Mouse (Mus musculus): ENCODE measurements around the gene Rmnd5b. TPM values are rescaled to one million over a fixed set of nuclear protein-coding genes. Genes with fewer than 3 reads are reported as not detected.
A peak's percentile ranks its signal among the peaks of the same experiment; 100 is the strongest.

Gene Rmnd5b
- polyA plus RNA-seq, 1 experiment: 46.6 TPM

GRCm38 (mm10) chr11:51605602-51606446 lies 29.9 kb downstream of the Rmnd5b start:
- WGBS: under 1% methylated on average over 76 of the region's 81 CpGs
- H3K4me1 ChIP-seq (ENCODE audit: control insufficient read depth, insufficient read depth, low read length): peaks cover 3% of the 10 kb centered on the region; the same call in 1 of the 2 replicates
- TF ChIP-seq POLR2A (IDR thresholded peaks at IDR 0.05; ENCODE audit: low read depth, low read length): peak; percentile 25
- no peak for TF ChIP-seq CTCF (conservative IDR thresholded peaks at IDR 0.05; ENCODE audit: insufficient read depth, insufficient read length, low read depth, low read length)

GRCm38 (mm10) chr11:51602253-51602652 lies 33.4 kb downstream of the Rmnd5b start:
- WGBS: 81% methylated on average over 3 of the region's 3 CpGs

More at GRCm38 (mm10) chr11:51605602-51606446, 29.9 kb downstream of the Rmnd5b start:
- Histone ChIP-seq H3K27ac (ENCODE audit: insufficient read depth, low read depth, low read length) (peak overlapping the region; percentile 74), H3K4me3 (ENCODE audit: insufficient read depth, low read depth, low read length) (peak overlapping the region; percentile 71), H3K36me3 (ENCODE audit: control insufficient read depth, insufficient read depth, low read length) (peaks cover 15% of the 10 kb centered on the region; the same call in 1 of the 2 replicates), H3K27me3 (replicated peaks; ENCODE audit: control insufficient read depth, insufficient read depth, low read length) (no peaks in the 10 kb centered on the region)
- peak; percentile 97 for DNase-seq

GRCm38 (mm10) chr11:51597553-51597952 lies 38.1 kb downstream of the Rmnd5b start:
- Histone ChIP-seq H3K27me3 (replicated peaks; ENCODE audit: control insufficient read depth, insufficient read depth, low read length) (no peaks in the 10 kb centered on the region), H3K4me3 (ENCODE audit: insufficient read depth, low read depth, low read length) (no peak overlapping the region), H3K27ac (ENCODE audit: insufficient read depth, low read depth, low read length) (no peak overlapping the region), H3K36me3 (ENCODE audit: control insufficient read depth, insufficient read depth, low read length) (peaks cover 23% of the 10 kb centered on the region), H3K4me1 (ENCODE audit: control insufficient read depth, insufficient read depth, low read length) (no peaks in the 10 kb centered on the region)
- 69% methylated on average over 2 of the region's 2 CpGs for WGBS
- DNase-seq: no peak
- TF ChIP-seq POLR2A (IDR thresholded peaks at IDR 0.05; ENCODE audit: low read depth, low read length) (no peak), CTCF (conservative IDR thresholded peaks at IDR 0.05; ENCODE audit: insufficient read depth, insufficient read length, low read depth, low read length) (no peak)

More at GRCm38 (mm10) chr11:51602253-51602652, 33.4 kb downstream of the Rmnd5b start:
- Histone ChIP-seq H3K4me3 (ENCODE audit: insufficient read depth, low read depth, low read length) (no peak overlapping the region), H3K27ac (ENCODE audit: insufficient read depth, low read depth, low read length) (no peak overlapping the region), H3K36me3 (ENCODE audit: control insufficient read depth, insufficient read depth, low read length) (peaks cover 28% of the 10 kb centered on the region), H3K27me3 (replicated peaks; ENCODE audit: control insufficient read depth, insufficient read depth, low read length) (no peaks in the 10 kb centered on the region), H3K4me1 (ENCODE audit: control insufficient read depth, insufficient read depth, low read length) (peaks cover 3% of the 10 kb centered on the region; the same call in 1 of the 2 replicates)
- TF ChIP-seq CTCF (conservative IDR thresholded peaks at IDR 0.05; ENCODE audit: insufficient read depth, insufficient read length, low read depth, low read length): no peak
- TF ChIP-seq POLR2A (IDR thresholded peaks at IDR 0.05; ENCODE audit: low read depth, low read length): no peak
- DNase-seq: no peak

GRCm38 (mm10) chr11:51595459-51596083 lies 40.1 kb downstream of the Rmnd5b start:
- WGBS: 57% methylated on average over 1 of the region's 1 CpGs

GRCm38 (mm10) chr11:51594715-51595350 lies 40.9 kb downstream of the Rmnd5b start:
- Histone ChIP-seq H3K27me3 (replicated peaks; ENCODE audit: control insufficient read depth, insufficient read depth, low read length) (no peaks in the 10 kb centered on the region), H3K4me3 (ENCODE audit: insufficient read depth, low read depth, low read length) (no peak overlapping the region), H3K4me1 (ENCODE audit: control insufficient read depth, insufficient read depth, low read length) (peaks cover 3% of the 10 kb centered on the region; the same call in 1 of the 2 replicates), H3K36me3 (ENCODE audit: control insufficient read depth, insufficient read depth, low read length) (peaks cover 17% of the 10 kb centered on the region), H3K27ac (ENCODE audit: insufficient read depth, low read depth, low read length) (no peak overlapping the region)
- no peak for DNase-seq
- WGBS: 49% methylated on average over 3 of the region's 3 CpGs
- no peak for TF ChIP-seq CTCF (conservative IDR thresholded peaks at IDR 0.05; ENCODE audit: insufficient read depth, insufficient read length, low read depth, low read length)
- no peak for TF ChIP-seq POLR2A (IDR thresholded peaks at IDR 0.05; ENCODE audit: low read depth, low read length)

More at GRCm38 (mm10) chr11:51595459-51596083, 40.1 kb downstream of the Rmnd5b start:
- Histone ChIP-seq H3K4me1 (ENCODE audit: control insufficient read depth, insufficient read depth, low read length) (peaks cover 3% of the 10 kb centered on the region; the same call in 1 of the 2 replicates), H3K4me3 (ENCODE audit: insufficient read depth, low read depth, low read length) (no peak overlapping the region), H3K36me3 (ENCODE audit: control insufficient read depth, insufficient read depth, low read length) (peaks cover 19% of the 10 kb centered on the region), H3K27me3 (replicated peaks; ENCODE audit: control insufficient read depth, insufficient read depth, low read length) (no peaks in the 10 kb centered on the region), H3K27ac (ENCODE audit: insufficient read depth, low read depth, low read length) (no peak overlapping the region)
- TF ChIP-seq POLR2A (IDR thresholded peaks at IDR 0.05; ENCODE audit: low read depth, low read length) (no peak), CTCF (conservative IDR thresholded peaks at IDR 0.05; ENCODE audit: insufficient read depth, insufficient read length, low read depth, low read length) (no peak)
- no peak for DNase-seq

GRCm38 (mm10) chr11:51593849-51594248 lies 41.8 kb downstream of the Rmnd5b start:
- Histone ChIP-seq H3K4me1 (ENCODE audit: control insufficient read depth, insufficient read depth, low read length) (peaks cover 3% of the 10 kb centered on the region; the same call in 1 of the 2 replicates), H3K36me3 (ENCODE audit: control insufficient read depth, insufficient read depth, low read length) (peaks cover 8% of the 10 kb centered on the region), H3K4me3 (ENCODE audit: insufficient read depth, low read depth, low read length) (no peak overlapping the region), H3K27me3 (replicated peaks; ENCODE audit: control insufficient read depth, insufficient read depth, low read length) (no peaks in the 10 kb centered on the region), H3K27ac (ENCODE audit: insufficient read depth, low read depth, low read length) (no peak overlapping the region)
- TF ChIP-seq CTCF (conservative IDR thresholded peaks at IDR 0.05; ENCODE audit: insufficient read depth, insufficient read length, low read depth, low read length): no peak
- no peak for TF ChIP-seq POLR2A (IDR thresholded peaks at IDR 0.05; ENCODE audit: low read depth, low read length)
- 84% methylated on average over 6 of the region's 6 CpGs for WGBS
- DNase-seq: no peak

Measured in kidney, adult 2 months (tissue).